Mouse (Mus musculus) megakaryocyte progenitor cell, adult 5-6 weeks (primary cell): Measurements from ENCODE around the gene Lzts3. TPM values are rescaled to one million over a fixed set of nuclear protein-coding genes. Genes with fewer than 3 reads are reported as not detected.

Source experiments
- ATAC-seq: replicated peaks from 2 replicates; pipeline ENCODE4 v1.8.0; 2016; ENCODE audit warnings: mild to moderate bottlenecking, moderate TSS enrichment, inconsistent platforms; ENCODE audit not compliant: poor library complexity
- total RNA-seq, 2 experiments: library from RNA; stranded (forward) in 1 of 2; stranded (reverse) in 1 of 2; fragments of 157-497, 149-512 nt in 1 of 2; fragments of 200-1000 nt in 1 of 2; gene quantifications; 2 replicates each; pipeline versions ENCODE4 v1.2.3 to v1.2.4; 2015 to 2017

The Lzts3 gene
- total RNA-seq, 2 experiments from 2014 or later: 0.32 TPM; not detected in 1

DNA sequence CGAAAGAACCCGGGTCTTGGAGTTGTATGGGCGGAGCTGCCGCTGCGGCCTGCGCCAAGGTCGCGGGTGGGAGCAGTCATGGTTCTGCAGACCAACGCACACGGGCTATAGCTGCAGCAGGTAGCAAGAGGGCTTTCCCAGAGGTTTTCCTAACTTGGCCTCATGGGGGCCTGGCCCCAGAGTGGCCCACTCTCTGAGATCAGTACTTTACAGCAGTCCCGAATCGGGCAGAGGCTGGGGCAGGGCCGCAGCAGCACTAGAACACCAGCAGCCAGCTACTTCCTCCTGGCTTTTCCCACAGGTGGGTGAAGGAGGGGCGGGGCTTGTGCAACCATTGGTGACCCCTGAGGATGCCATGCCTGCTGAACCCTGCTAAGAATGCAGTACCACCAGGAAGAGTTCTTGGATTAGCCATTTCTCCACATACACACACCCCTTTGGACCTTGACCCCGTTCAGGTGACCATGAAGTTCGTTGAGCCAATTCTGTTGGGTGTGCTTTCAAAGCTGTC, 4.4 kb downstream of the Lzts3 start:
- ATAC-seq: no peak

DNA sequence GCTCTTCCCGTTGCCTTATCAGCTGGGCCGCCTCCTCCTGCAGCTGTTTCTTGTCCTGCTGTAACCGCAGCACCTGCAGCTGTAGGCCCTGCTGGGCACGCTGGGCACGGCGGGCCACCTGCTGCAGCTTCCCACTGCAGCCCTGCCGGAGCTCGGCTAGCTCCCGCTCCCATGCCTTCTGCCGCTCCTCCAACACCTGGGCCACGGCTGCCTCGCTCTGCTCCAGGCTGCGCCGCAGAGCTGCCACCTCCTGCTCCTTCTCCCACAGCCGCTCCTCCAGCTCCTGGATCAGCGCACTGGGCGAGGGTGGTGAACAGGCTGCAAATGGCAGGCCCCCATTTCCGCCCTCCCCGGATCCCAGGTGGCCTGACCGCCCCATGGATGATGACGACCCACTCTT, 6.8 kb downstream of the Lzts3 start:
- ATAC-seq: peak; percentile 79

DNA sequence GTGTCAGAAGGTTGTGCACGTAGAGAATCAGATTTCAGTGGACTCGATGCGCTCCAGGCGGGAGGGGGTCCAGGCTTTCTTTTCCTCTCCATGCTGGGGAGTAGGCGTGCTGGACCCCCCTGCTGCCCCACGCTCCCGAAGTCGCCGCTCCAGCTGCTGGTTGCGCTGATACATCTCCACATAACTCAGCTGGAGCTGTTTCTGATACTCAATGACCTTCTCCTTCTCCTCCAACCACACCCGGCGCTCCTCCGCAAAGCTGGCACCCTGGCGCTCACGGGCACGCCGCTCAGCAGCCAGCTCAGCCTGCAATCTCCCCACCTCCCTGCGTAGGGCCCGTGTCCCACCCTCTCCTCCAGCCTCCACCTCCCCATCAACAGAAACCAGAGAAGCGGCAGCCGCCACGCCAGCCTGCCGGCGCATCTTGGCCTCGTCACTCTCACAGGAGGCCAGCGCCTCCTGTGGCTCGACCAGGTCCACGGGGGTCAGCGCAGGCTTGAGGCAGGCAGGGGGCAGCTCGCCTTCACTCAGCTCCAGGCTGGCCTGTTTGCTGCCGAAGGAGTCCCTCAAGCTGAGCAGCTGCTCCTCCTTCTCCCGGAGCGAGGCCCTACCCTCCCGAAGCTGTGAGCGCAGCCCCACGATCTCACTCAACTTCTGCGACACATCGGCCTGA, 7.7 kb downstream of the Lzts3 start:
- ATAC-seq: peak; percentile 15

DNA sequence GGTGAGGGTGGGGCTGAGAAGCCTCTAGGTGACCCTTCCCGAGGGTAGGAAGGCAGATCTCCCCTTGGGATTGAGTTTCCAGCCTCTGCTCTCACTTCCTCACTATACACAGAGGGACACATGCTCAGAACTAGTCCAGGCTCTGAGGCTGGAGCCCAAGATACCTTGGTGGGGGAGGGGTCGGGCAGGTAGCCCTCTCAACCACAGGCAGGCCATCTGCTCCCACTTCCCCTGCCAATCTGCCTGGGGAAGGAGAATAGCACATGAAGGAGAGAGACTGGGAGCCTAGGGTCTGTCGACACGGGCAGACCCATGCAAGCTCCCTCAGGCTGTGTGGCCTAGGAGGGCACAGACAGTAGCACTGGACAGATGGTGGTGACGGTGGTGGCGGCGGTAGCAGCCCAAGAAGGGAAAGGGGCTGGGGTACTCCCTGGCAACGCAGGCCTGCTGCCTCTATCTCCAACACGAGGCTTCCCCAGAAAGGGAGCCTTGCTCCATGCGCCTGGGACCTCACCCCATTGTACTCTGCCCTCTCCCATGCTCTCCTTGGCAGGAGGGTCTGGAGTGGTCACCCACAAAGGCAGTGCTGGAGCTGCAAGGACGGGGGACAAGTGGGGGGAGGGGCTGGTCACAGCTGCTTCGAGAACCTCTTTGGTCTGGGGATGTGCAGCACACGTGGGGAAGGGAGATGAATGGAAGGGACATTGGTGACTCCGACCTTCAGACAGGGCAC, 8.4 kb downstream of the Lzts3 start:
- ATAC-seq: no peak

DNA sequence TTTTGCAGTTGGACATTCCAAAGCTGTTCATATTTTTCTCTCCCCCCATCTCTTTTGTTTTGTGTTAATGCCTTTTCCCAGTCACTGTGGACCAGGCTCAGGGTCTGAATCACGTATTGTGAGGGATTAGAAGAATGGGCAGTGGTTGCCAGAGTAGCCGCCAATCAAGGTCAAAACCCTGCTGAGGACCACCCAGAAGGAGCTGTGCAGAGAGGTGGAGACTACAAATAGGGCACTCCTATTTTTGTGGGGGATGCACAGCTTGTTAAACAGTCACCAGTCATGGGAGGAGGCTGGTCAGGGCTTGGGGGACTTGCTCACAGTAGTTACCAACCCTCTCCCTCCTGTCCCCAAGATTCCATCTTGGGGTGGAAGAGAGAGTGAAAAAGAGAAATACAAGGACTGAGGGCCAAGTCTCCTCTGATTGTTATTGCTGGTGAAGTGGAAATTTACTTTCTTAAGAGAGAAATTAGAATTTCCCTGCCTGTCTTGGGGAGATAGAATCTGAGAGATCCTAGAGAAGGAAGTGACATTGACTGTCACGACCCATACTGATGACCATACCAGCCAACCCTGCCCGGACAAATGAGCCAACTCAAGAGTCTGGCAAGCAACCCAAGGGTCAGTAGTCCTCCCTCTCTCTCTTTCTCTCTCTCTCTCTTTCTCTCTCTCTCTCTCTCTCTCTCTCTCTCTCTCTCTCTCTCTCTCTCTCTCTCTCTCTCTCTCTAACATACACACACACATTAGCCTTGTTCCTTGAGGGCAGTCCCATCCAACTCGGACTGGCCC, 9.5 kb downstream of the Lzts3 start:
- ATAC-seq: no peak

DNA sequence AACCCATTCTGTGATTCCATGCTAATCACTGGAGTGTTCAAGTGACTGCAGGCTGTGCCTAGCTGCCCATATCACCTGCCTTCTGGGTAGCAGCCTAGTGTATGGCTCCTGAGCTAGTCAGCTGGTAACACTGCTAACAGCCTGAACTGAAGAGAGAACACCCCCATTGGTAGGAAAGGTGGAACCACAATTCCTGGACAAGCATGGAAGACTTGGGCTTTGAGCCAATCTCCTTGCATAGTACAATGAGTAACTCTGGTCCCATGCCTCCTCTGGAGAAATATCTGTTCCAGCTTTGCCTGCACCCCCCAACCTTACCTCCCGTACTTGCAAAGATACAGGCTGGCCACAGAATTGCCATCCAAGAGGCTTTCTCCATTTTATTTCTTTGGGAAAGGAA, 10.2 kb downstream of the Lzts3 start:
- ATAC-seq: no peak

DNA sequence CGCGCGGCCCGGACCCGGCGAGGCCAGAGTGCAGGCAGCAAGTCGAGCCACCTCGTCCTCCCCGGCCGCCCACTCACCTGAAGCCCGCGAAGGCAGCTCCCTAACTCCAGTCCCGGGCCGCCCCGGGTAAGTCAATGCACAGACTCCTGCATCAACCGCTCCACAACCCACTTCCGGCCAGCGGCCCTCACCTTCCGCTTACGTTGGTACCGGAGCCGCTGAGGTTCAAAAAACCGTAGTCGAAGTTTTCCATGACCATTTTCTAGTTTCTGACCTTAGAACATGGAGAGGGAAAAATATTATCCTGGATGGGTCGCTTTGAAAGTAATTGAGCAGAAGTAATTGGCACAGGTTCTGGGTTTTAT, 12.8 kb downstream of the Lzts3 start, which contains the start of the genes Fastkd5 and Ubox5:
TSS of gene Fastkd5 (minus strand) at position 189 of the 365 bp plus-strand sequence.
TSS of gene Ubox5 (minus strand) at position 200 of the 365 bp plus-strand sequence.
- ATAC-seq: peak; percentile 83

DNA sequence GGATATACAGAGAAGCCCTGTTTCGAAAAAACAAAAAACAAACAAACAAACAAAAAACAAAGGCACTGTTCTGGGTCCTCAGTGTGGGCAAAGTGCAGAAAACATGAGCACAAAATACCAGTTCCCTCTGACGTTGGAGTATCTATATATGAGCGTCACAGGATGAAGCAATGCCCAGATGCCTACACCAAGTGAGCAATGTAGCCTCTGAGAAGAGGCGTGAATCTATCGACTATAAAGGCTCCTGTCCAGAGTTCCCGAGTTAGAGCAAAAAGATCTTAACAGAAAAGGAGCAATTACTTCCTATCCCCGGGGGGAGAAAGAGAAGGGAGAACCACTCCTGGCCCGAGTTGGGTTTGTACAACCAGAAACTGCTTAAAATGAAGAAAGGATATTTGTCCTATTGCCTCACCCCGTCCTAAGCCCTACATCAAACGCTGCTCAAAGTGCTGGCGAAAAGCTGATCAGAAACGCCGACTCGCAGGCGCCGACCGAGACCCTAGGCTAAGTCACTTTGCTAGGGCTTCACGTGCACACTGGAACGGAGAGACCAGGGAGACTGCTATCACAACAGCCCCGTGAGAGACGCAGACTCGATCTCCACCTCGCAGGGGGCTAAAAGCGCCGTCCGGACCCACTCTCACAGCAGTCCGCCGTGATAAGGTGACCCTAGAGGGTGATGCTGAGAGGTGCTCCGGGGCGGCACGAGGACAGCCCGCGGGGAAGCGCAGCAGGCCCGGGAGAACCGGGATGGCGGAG, 13.3 kb downstream of the Lzts3 start:
- peak; percentile 50 for ATAC-seq

DNA sequence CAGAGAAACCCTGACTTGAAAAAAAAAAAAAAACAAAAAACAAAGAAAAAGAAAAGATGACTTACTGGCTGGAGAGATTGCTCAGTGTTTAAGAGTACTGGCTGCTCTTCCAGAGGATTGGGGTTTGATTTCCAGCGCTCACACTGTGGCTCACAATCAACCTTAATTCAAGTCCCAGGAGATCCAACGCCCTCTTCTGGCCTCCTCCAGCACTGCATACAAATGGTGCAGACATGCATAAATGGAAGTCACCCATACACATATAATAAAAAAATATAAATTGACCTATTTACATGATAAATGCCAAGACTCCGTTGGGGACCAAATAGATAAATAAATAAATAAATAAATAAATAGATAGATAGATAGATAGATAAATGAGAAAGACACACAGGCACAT, 14.2 kb downstream of the Lzts3 start:
- no peak for ATAC-seq

DNA sequence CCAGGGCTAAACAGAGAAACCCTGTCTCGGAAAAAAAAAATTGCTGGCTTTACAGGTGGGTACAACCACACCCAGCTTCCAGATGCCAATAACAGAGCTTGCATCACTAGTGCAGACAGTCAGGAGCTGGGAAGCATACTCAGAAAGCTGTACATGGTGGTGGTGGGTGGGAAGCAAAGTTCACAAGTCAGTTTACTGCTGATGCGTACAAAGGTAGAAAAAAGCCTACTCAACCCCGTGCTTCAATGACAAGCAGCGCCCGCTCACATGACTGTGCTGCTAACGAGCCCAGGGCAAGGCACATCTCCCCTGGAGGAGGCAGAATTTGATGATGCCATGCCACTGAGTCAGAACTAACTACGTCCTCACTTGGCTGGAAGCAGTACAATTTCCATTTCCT, 23.6 kb downstream of the Lzts3 start:
- no peak for ATAC-seq

DNA sequence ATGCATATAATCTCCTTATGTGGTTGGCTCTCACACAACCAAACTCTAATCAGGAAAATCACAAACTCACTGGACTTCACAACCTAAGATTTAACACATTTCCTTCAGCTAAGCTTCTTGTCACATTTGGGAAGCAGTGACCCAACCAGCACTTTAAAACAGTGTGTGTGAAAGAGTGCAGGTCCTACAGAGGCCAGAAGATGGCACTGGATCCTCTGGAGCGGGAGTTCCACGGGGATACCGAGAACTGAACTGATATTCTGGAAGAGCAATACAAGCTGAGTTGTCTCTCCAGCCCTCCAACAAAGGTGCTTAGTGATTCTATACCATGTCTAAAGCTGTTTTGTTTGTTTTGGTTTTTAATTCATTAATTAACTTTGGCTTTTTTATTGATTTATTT, 29.5 kb downstream of the Lzts3 start:
- ATAC-seq: peak; percentile 58

DNA sequence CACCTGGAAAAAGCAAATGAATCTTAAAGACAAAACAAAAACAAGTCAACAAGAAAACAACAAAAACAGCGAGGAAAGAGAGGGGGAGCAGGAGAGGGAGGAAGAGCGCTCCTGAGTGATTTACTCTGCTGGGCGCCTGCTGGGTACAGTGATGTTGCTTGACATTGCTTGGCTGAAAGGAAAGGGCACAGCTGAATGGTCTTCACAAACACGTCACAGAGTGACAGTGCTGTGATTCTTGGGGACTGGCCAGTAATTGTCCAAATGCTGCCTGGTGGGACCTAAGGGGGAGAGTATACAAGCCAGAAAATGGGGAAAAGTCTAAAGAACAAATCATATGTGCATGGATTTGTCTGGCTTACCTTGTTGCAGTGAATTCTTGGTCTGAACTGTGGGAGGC, 40.4 kb downstream of the Lzts3 start:
- no peak for ATAC-seq

DNA sequence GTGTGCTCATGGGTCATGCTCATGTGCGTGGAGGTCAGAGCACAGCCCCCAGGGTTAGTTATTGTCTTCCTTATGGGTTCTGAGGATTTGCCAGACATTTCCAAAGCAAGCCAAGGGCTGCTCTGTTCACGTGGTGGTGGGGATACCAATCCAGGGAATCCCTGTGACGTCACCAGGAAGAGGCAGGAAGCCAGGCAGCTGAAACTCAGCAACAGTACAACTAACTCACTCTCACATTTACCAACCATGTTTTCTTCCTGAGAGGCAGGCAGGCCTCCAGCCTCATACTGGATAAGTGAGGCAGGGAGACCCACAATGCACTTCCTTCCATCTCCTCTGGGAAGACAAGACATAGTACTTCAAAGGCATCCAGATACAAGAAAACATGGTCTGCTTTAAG, 44.2 kb downstream of the Lzts3 start:
- no peak for ATAC-seq

DNA sequence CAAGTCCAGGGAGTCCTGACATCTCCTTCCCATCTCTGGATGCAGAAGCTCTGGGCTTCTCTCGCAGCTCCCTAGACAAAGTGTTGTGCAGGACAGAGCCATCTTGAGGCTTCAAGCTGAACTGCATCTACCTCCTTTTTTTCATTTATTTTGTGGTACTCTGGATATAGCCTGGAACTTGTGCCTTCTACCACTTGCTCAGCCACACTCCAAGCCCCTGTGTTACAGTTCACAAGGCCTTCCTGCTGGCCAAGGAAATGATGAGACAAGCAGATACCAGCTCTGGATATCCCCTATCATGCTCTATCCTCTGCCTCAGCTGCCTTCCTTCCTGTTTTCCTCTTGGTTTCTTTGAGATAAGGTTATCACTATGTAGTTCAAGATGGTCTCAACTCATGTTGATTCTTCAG, 45.0 kb downstream of the Lzts3 start:
- peak; percentile 72 for ATAC-seq

DNA sequence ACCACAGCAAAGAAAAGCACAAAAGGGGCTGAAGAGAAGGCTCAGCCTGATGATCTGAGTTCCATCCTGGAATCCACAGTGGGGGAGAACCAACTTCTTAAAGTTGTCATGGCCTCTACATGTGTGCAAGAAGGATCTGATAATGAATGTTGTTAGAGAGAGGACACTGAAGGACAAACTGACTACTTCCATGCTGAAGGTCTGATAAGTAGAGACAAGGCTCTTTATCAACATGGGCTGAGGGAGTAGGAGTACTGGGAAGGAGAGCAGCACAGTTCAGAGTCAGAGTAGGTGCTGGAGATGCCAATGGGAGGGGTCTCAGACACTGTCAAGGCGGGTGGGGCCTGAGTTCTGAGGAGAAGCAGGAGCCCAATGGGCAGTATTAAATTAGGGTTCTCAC, 47.0 kb downstream of the Lzts3 start:
- no peak for ATAC-seq

DNA sequence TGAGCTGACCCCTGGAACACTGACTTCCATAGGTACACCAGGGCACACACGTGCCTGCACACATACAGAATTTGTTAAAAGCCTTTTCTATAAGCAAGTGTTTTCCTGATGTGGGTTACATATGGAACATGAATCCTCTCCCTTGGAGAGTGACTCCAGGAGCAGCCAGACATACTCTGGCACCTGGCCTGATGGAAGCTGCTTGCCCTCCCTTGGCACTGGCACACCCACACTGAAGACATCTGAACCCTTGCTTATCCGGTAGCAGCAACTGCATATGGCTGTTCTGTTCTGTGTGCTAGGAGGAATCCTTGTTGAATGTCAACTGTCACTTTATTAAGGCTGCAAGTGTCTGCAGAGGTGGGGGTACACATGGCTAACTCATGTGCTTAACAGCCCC, 51.6 kb downstream of the Lzts3 start:
- no peak for ATAC-seq

DNA sequence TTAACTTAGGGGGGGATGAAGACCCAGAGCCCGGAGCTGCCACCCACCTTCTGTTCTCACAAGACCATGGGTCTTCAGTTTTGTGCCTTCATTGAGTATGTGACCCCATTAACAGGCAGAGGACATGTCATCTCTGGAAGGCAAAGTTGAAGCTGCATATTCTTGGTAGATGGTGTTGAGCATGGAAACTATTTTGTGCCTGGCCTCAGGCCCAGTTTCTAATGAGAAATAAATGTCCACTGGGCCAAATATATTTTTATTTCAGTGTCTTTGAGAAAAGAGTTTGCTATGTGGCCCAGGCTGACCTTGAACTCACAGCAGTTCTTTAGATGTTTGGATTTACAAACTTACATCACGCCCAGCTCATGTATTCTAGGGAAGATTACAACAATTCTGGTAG, 52.8 kb downstream of the Lzts3 start:
- ATAC-seq: no peak

DNA sequence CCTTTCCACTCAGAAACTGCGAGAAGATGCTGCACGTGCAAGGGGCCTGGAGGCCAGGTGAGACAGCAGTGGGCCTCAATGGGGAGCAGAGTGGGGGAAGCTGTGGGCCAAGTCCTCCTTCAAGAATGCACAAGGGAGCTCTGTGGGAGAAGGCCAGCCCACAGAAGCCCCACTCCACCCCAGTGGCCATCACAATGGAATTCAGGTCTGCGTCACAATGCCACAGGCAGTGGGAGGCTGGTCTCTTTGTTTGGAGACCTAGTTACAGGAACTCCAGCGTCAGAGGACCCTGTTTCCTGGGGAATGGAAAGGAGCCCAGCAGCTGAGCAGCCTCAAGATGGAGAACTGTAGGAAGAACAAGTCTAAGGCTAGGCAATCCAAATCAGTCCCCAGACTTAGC, 53.4 kb downstream of the Lzts3 start:
- no peak for ATAC-seq

DNA sequence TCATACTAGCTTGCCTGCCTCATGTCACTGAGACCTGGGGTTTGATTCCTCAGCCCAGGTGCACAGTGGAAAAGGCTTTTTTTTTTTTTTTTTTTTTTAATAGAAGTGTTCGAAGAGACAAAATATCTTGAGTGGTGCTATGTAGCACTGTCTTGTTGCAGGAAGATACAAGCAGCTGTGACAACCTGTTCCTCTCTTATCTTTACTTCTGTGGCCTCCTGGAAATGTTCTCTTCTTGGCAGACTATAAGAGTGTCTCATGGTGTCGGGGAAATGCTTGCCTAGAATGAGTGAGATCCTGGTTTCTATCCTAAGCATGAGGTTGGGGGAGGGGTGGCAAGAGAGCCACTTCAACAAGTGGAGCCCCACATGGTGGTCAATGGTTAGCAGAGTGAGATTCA, 54.2 kb downstream of the Lzts3 start:
- peak; percentile 34; the same call in 1 of the 2 replicates for ATAC-seq

DNA sequence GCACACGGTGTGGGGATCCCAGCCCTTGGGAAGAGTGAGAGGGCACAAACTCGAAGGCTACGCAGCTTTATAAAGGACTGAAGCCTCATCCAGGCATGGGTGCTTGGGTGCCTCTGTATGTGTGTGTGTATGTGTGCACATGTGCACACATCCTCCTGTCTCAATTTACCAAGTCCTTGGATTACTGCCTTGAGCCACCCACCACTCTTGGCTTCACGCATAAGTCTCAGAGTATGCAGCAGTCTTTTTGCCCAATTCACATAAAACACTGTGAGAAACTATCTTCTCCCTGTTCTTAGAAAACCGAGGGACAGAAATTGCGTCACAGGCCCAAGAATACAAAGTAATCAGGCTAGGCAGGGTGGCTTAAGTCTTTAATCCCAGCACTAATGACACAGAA, 56.6 kb downstream of the Lzts3 start:
- ATAC-seq: no peak
